30 mouse cellular contexts compared by ENCODE assay signal in genomic region chr14:121559026-121559425, GRCm38 (mm10). TPM values are rescaled to one million over a fixed set of nuclear protein-coding genes. Genes with fewer than 3 reads are reported as not detected.
"Had no signal": no experiment of that assay in that cellular context is flagged by ENCODE, and none has a peak within 500 bp of the region (broad histone marks: within the 10 kb centered on the region; RNA-seq: fewer than 3 reads in every experiment).

No protein-coding gene starts in this region.

- H3K4me3 ChIP-seq: heart, adult 2 months; heart, embryonic 13.5 days; heart, embryonic 15.5 days; hindbrain, embryonic 13.5 days; hindbrain, embryonic 15.5 days; kidney, embryonic 15.5 days; layer of hippocampus, adult 2 months; left cerebral cortex, adult 2 months; limb, embryonic 13.5 days; limb, embryonic 15.5 days; liver, embryonic 12.5 days had no signal

- H3K27ac ChIP-seq: heart, adult 2 months; heart, embryonic 13.5 days; heart, embryonic 15.5 days; hindbrain, embryonic 13.5 days; hindbrain, embryonic 15.5 days; hindbrain, postnatal 0 days; kidney, embryonic 15.5 days; kidney, postnatal 0 days; layer of hippocampus, adult 2 months; left cerebral cortex, adult 2 months; limb, embryonic 13.5 days; limb, embryonic 15.5 days; liver, embryonic 12.5 days had no signal

- DNase-seq: gastrocnemius, postnatal 14 days; gastrocnemius, postnatal 36 days; heart, adult 2 months; heart, postnatal 14 days; heart, postnatal 36 days; kidney, adult 11 months; kidney, adult 2 months; kidney, adult 9 months; kidney, postnatal 25 days; kidney, postnatal 4 days had no signal

- H3K4me2 ChIP-seq: heart, embryonic 11.5 days; heart, embryonic 13.5 days; heart, embryonic 15.5 days; hindbrain, embryonic 13.5 days; hindbrain, embryonic 15.5 days; kidney, embryonic 15.5 days; limb, embryonic 13.5 days; limb, embryonic 15.5 days; liver, embryonic 12.5 days had no signal

- H3K36me3 ChIP-seq: heart, embryonic 15.5 days had no signal

- ATAC-seq: hindbrain, postnatal 0 days; intestine, embryonic 16.5 days; liver, embryonic 12.5 days had no signal

- H3K9me3 ChIP-seq: heart, embryonic 13.5 days; heart, embryonic 15.5 days; hindbrain, embryonic 13.5 days; hindbrain, embryonic 15.5 days; kidney, embryonic 15.5 days; limb, embryonic 13.5 days; limb, embryonic 15.5 days; liver, embryonic 12.5 days had no signal

- H3K4me1 ChIP-seq: heart, embryonic 15.5 days; hindbrain, embryonic 15.5 days; kidney, embryonic 15.5 days; liver, embryonic 12.5 days had no signal

- H3K9ac ChIP-seq: heart, embryonic 13.5 days; heart, embryonic 15.5 days; hindbrain, embryonic 13.5 days; hindbrain, embryonic 15.5 days; kidney, embryonic 15.5 days; limb, embryonic 13.5 days; limb, embryonic 15.5 days; liver, embryonic 12.5 days had no signal

- H3K27me3 ChIP-seq: heart, embryonic 13.5 days; heart, embryonic 15.5 days; hindbrain, embryonic 15.5 days; kidney, embryonic 15.5 days; limb, embryonic 15.5 days; liver, embryonic 12.5 days had no signal

RNA-seq across cellular contexts. Expression of gene Slc15a1, which starts 54.0 kb away (rescaled TPM):
- total RNA-seq: gastrocnemius, adult 18-20 months; gastrocnemius, adult 8-10 months; gastrocnemius, postnatal 14 days; gastrocnemius, postnatal 36 days; heart, adult 2 months; heart, postnatal 14 days; heart, postnatal 36 days; hematopoietic stem cell, adult 5-6 weeks; hindbrain, postnatal 0 days; layer of hippocampus, adult 2 months; left cerebral cortex, adult 2 months; left cerebral cortex, postnatal 36 days; liver, adult 2 months had no signal
- polyA plus RNA-seq: heart, adult 2 months; heart, embryonic 11.5 days; heart, embryonic 13.5 days; hindbrain, embryonic 13.5 days; limb, embryonic 11.5 days; limb, embryonic 13.5 days; liver, adult 2 months; liver, embryonic 12.5 days had no signal
